Mouse (Mus musculus): ENCODE results near the gene Wdfy2. TPM values are rescaled to one million over a fixed set of nuclear protein-coding genes. Genes with fewer than 3 reads are reported as not detected.
"Not testable (repeated sequence)": the region's sequence is repeated elsewhere in the genome, so short reads cannot be mapped to it uniquely, and the experiment has no call there.

Gene Wdfy2
- polyA plus RNA-seq, 1 experiment from 2014 or later: 7.6 TPM

- WGBS: 100% methylated on average over 1 of the region's 1 CpGs
- Histone ChIP-seq H3K4me2 (no peak overlapping the region), H3K27ac (no peak overlapping the region), H3K9me3 (no peaks in the 10 kb centered on the region), H3K4me1 (peaks cover 19% of the 10 kb centered on the region), H3K36me3 (replicated peaks) (no peaks in the 10 kb centered on the region), H3K27me3 (replicated peaks) (no peaks in the 10 kb centered on the region), H3K4me3 (no peak overlapping the region), H3K9ac (no peak overlapping the region)
- no peak for ATAC-seq (replicated peaks)
These were observed 47.2 kb downstream of the Wdfy2 start for GRCm38 (mm10) chr14:62884639-62885038.

- 97% methylated on average over 2 of the region's 2 CpGs for WGBS
- Histone ChIP-seq H3K4me2 (no peak overlapping the region), H3K27me3 (replicated peaks) (no peaks in the 10 kb centered on the region), H3K4me3 (no peak overlapping the region), H3K27ac (no peak overlapping the region), H3K9ac (no peak overlapping the region), H3K36me3 (replicated peaks) (no peaks in the 10 kb centered on the region), H3K9me3 (no peaks in the 10 kb centered on the region), H3K4me1 (peaks cover 14% of the 10 kb centered on the region)
- no peak for ATAC-seq (replicated peaks)
These were observed 47.7 kb downstream of the Wdfy2 start for GRCm38 (mm10) chr14:62885146-62885545.

GRCm38 (mm10) chr14:62891401-62891800 is 53.9 kb downstream of the Wdfy2 start:
- no peak for ATAC-seq (replicated peaks)
- H3K4me3 ChIP-seq: no peak overlapping the region
- no peak overlapping the region for H3K27ac ChIP-seq
- H3K4me1 ChIP-seq: no peaks in the 10 kb centered on the region
- no peak overlapping the region for H3K4me2 ChIP-seq
- no peaks in the 10 kb centered on the region for H3K36me3 ChIP-seq (replicated peaks)
- WGBS: 88% methylated on average over 3 of the region's 3 CpGs
- H3K27me3 ChIP-seq (replicated peaks): no peaks in the 10 kb centered on the region
- H3K9ac ChIP-seq: no peak overlapping the region
- H3K9me3 ChIP-seq: no peaks in the 10 kb centered on the region

DNA sequence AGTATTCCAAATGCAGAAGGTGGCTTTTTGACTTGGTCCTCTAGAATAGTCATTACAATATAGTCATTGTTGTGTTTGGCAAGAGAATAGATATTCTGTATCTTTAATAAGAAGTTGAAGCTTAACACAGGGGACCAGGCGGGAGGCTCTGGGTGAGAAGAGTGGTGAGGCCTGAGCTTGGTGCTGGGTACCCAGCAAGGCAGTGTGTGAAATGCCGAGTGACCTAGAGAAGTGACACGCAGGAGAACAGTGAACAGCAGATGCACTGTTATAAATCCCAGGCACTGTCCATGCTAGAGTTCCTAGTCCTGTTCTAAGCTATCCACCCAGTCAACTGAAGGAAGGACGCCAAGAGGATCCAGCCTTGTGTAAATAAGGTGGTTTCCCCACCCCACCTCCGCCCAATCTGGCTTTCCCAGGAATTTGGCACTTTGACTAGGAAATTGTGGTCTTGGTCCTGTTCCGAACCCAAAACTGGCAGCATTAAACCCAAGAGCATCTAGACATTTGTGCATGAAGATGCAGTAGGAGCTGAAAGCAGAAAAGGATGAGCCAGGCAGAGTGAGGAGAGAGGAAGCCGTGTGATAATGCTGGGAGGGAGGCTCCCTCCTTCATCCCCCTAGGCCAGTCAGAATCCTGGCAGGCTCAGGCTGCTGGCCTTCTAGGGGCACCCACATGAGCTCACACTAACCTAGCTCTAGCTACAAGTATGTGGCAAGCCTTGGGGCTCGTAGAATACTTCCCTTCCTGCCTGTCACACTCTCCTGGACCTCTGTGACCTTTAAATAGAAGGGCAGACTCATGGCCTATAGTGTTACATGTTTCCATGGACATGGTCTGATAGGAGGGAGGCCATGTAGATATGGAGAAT is 55.5 kb downstream of the Wdfy2 start:
- Histone ChIP-seq H3K27ac (no peak overlapping the region), H3K9ac (no peak overlapping the region), H3K4me2 (no peak overlapping the region), H3K9me3 (no peaks in the 10 kb centered on the region), H3K4me3 (no peak overlapping the region), H3K27me3 (replicated peaks) (no peaks in the 10 kb centered on the region), H3K36me3 (replicated peaks) (no peaks in the 10 kb centered on the region), H3K4me1 (no peaks in the 10 kb centered on the region)
- 89% methylated on average over 8 of the region's 8 CpGs for WGBS
- ATAC-seq (replicated peaks): no peak

- not testable (repeated sequence) for H3K36me3 ChIP-seq (replicated peaks); H3K4me3 ChIP-seq; H3K4me1 ChIP-seq; H3K4me2 ChIP-seq; H3K27ac ChIP-seq; H3K27me3 ChIP-seq (replicated peaks); H3K9me3 ChIP-seq; ATAC-seq (replicated peaks); H3K9ac ChIP-seq
- 82% methylated on average over 5 of the region's 5 CpGs for WGBS
These were observed 56.2 kb downstream of the Wdfy2 start for GRCm38 (mm10) chr14:62893642-62894180.

- H3K27me3 ChIP-seq (replicated peaks): no peaks in the 10 kb centered on the region
- H3K9me3 ChIP-seq: no peaks in the 10 kb centered on the region
- ATAC-seq (replicated peaks): no peak
- no peaks in the 10 kb centered on the region for H3K4me1 ChIP-seq
- no peak overlapping the region for H3K4me3 ChIP-seq
- no peak overlapping the region for H3K27ac ChIP-seq
- no peak overlapping the region for H3K4me2 ChIP-seq
- 95% methylated on average over 8 of the region's 8 CpGs for WGBS
- H3K9ac ChIP-seq: no peak overlapping the region
- H3K36me3 ChIP-seq (replicated peaks): no peaks in the 10 kb centered on the region
These were observed 57.7 kb downstream of the Wdfy2 start for GRCm38 (mm10) chr14:62894924-62895840.

DNA sequence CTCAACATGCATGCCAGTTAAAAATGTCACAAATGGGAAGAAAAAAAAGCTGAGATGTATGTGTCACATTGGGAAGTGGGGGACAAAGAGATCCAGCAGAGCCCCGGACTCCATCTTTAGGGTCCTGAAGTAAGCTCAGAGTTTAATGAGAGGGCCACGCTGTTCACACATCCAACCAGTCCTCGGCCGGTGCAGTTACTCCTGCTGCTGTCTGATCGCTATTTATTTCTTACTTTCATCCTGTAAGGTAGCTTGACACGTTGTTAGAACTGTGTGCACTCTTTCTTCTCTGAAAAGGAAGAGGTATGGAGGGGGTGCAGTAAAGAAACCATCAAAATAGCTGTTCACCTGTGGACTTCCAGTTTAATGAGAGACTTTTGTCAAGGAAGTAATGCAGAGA is 60.6 kb downstream of the Wdfy2 start:
- no peak overlapping the region for H3K27ac ChIP-seq

DNA sequence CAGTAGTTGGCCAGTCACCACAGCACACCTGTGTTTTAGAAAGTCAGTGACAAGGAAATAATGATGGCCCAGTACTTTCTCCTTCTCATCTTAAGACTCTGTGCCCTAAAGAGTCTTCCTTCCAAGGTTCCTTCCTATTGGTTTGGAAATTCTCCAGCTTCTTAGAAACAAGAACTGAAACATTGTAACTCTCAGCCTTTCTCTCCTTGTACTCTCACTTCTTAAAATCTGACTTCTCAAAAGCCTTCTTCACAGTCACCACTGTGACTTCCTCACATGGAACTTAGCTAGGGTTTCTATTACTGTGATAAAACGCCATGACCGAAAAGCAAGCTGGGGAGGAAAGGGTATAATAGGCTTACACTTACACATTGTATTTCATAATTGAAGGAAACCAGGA is 70.4 kb downstream of the Wdfy2 start:
- Histone ChIP-seq H3K36me3 (replicated peaks) (no peaks in the 10 kb centered on the region), H3K9ac (no peak overlapping the region), H3K4me1 (no peaks in the 10 kb centered on the region), H3K27ac (no peak overlapping the region), H3K4me2 (no peak overlapping the region), H3K9me3 (no peaks in the 10 kb centered on the region), H3K27me3 (replicated peaks) (no peaks in the 10 kb centered on the region), H3K4me3 (no peak overlapping the region)
- 92% methylated on average over 2 of the region's 2 CpGs for WGBS
- ATAC-seq (replicated peaks): no peak

More for the DNA sequence above, 60.6 kb downstream of the Wdfy2 start:
- Histone ChIP-seq H3K27me3 (replicated peaks) (no peaks in the 10 kb centered on the region), H3K4me1 (no peaks in the 10 kb centered on the region), H3K36me3 (replicated peaks) (no peaks in the 10 kb centered on the region), H3K4me3 (no peak overlapping the region), H3K9ac (no peak overlapping the region), H3K9me3 (no peaks in the 10 kb centered on the region), H3K4me2 (no peak overlapping the region)
- ATAC-seq (replicated peaks): peak; percentile 63; the same call in 1 of the 2 replicates
- 81% methylated on average over 6 of the region's 6 CpGs for WGBS

- H3K36me3 ChIP-seq (replicated peaks): no peaks in the 10 kb centered on the region
- H3K9ac ChIP-seq: no peak overlapping the region
- H3K4me2 ChIP-seq: no peak overlapping the region
- WGBS: 94% methylated on average over 5 of the region's 5 CpGs
- H3K27ac ChIP-seq: no peak overlapping the region
- no peaks in the 10 kb centered on the region for H3K9me3 ChIP-seq
- H3K4me3 ChIP-seq: no peak overlapping the region
- H3K27me3 ChIP-seq (replicated peaks): no peaks in the 10 kb centered on the region
- no peaks in the 10 kb centered on the region for H3K4me1 ChIP-seq
- ATAC-seq (replicated peaks): no peak
These were observed 71.1 kb downstream of the Wdfy2 start for GRCm38 (mm10) chr14:62908550-62908949.

- 76% methylated on average over 4 of the region's 4 CpGs for WGBS
- no peaks in the 10 kb centered on the region for H3K4me1 ChIP-seq
- no peak for ATAC-seq (replicated peaks)
- H3K36me3 ChIP-seq (replicated peaks): no peaks in the 10 kb centered on the region
- H3K9ac ChIP-seq: no peak overlapping the region
- H3K4me3 ChIP-seq: no peak overlapping the region
- no peak overlapping the region for H3K27ac ChIP-seq
- H3K27me3 ChIP-seq (replicated peaks): no peaks in the 10 kb centered on the region
- H3K9me3 ChIP-seq: no peaks in the 10 kb centered on the region
- no peak overlapping the region for H3K4me2 ChIP-seq
These were observed 73.4 kb downstream of the Wdfy2 start for GRCm38 (mm10) chr14:62910859-62911258.

DNA sequence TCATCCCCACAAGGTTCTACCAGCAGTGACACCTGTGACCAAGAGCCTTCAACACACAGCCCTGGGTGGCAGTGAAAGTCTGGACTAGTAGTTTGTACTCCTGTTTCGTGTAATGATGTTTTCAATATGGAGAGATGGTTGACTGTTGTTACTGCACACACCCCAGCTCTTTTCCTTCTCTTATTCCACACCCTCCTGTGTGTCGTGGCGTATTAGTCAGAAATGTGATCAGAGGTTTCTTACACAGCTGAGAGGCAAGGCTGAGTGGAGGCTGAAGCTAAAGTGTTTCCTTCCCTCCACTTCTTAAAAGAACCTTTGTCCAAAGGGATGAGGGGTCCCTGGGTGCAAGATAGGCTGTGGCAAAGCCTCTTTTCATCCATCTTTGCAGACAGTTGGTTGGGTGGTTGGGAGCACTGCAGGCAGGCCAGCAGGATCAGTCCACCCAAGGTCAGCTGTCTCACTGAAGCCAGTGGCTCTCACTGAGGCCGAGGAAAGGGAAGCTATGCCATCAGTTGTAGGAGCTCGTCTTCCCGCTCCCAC is 77.7 kb downstream of the Wdfy2 start:
- H3K4me3 ChIP-seq: no peak overlapping the region
- 81% methylated on average over 6 of the region's 6 CpGs for WGBS
- no peaks in the 10 kb centered on the region for H3K36me3 ChIP-seq (replicated peaks)
- no peaks in the 10 kb centered on the region for H3K9me3 ChIP-seq
- H3K27me3 ChIP-seq (replicated peaks): no peaks in the 10 kb centered on the region
- no peak overlapping the region for H3K4me2 ChIP-seq
- no peaks in the 10 kb centered on the region for H3K4me1 ChIP-seq
- H3K27ac ChIP-seq: no peak overlapping the region
- no peak overlapping the region for H3K9ac ChIP-seq
- ATAC-seq (replicated peaks): no peak

GRCm38 (mm10) chr14:62916488-62917034 is 79.1 kb downstream of the Wdfy2 start:
- Histone ChIP-seq H3K27me3 (replicated peaks) (no peaks in the 10 kb centered on the region), H3K27ac (no peak overlapping the region), H3K36me3 (replicated peaks) (no peaks in the 10 kb centered on the region), H3K9me3 (no peaks in the 10 kb centered on the region), H3K4me2 (no peak overlapping the region), H3K4me1 (no peaks in the 10 kb centered on the region), H3K9ac (no peak overlapping the region), H3K4me3 (no peak overlapping the region)
- ATAC-seq (replicated peaks): no peak
- 93% methylated on average over 10 of the region's 10 CpGs for WGBS

Data from midbrain, embryonic 15.5 days (tissue).